Mouse (Mus musculus) heart, postnatal 36 days (tissue): ENCODE results near the gene Sirt6. TPM values are rescaled to one million over a fixed set of nuclear protein-coding genes. Genes with fewer than 3 reads are reported as not detected.

ENCODE experiments used
- DNase-seq, 2 experiments: peaks; one replicate each; pipeline ENCODE4 v3.0.0; 2021 to 2022
- intact Hi-C: fragments of 180-260 bp; cut with DNase I; formaldehyde crosslinking; loops from one replicate; pipeline ENCODE4 v1.15.1; 2025
- total RNA-seq, 2 experiments: library from RNA; stranded (reverse); gene quantifications; 2 replicates each; pipeline ENCODE4 v1.2.3; 2021

Gene Sirt6
- total RNA-seq, 2 experiments from 2014 or later: 6.5 to 7.2 TPM

- DNase-seq: peak; percentile 34 to 55
- intact Hi-C loops: no loop called here
Observed at GRCm38 (mm10) chr10:81597137-81597950, 30.3 kb downstream of the Sirt6 start.

GRCm38 (mm10) chr10:81596611-81597010, 31.0 kb downstream of the Sirt6 start:
- intact Hi-C loops: no loop called here

GRCm38 (mm10) chr10:81595599-81595998, 32.0 kb downstream of the Sirt6 start:
- no peak for DNase-seq
- intact Hi-C loops: no loop called here

More at GRCm38 (mm10) chr10:81596611-81597010, 31.0 kb downstream of the Sirt6 start:
- DNase-seq: peak; percentile 44 to 62

GRCm38 (mm10) chr10:81593935-81594334, 33.7 kb downstream of the Sirt6 start:
- no peak for DNase-seq
- intact Hi-C loops: no loop called here

GRCm38 (mm10) chr10:81593223-81593622, 34.4 kb downstream of the Sirt6 start:
- intact Hi-C loops: no loop called here

GRCm38 (mm10) chr10:81592631-81593030, 35.0 kb downstream of the Sirt6 start:
- intact Hi-C loops: no loop called here
- DNase-seq: no peak

More at GRCm38 (mm10) chr10:81593223-81593622, 34.4 kb downstream of the Sirt6 start:
- no peak for DNase-seq

GRCm38 (mm10) chr10:81591846-81592245, 35.8 kb downstream of the Sirt6 start:
- intact Hi-C loops: no loop called here
- no peak for DNase-seq

- intact Hi-C loops: no loop called here
- no peak for DNase-seq
Observed at GRCm38 (mm10) chr10:81588739-81589138, 38.9 kb downstream of the Sirt6 start.

GRCm38 (mm10) chr10:81583347-81583746, 44.2 kb downstream of the Sirt6 start:
- no peak for DNase-seq
- intact Hi-C loops: no loop called here

- DNase-seq: no peak
- intact Hi-C loops: no loop called here
Observed at GRCm38 (mm10) chr10:81580441-81581070, 47.0 kb downstream of the Sirt6 start.

GRCm38 (mm10) chr10:81579967-81580366, 47.6 kb downstream of the Sirt6 start:
- DNase-seq: no peak
- intact Hi-C loops: no loop called here

GRCm38 (mm10) chr10:81575695-81576094, 51.9 kb downstream of the Sirt6 start:
- intact Hi-C loops: no loop called here
- no peak for DNase-seq

GRCm38 (mm10) chr10:81575208-81575631, 52.4 kb downstream of the Sirt6 start:
- peak; percentile 66 to 71 for DNase-seq
- intact Hi-C loops: no loop called here

- intact Hi-C loops: no loop called here
- DNase-seq: no peak
Observed at GRCm38 (mm10) chr10:81574081-81575056, 53.2 kb downstream of the Sirt6 start, which contains the start of gene Tle2. Tle2 (plus strand) TSS chr10:81574561.

- peak; percentile 57 to 73 for DNase-seq
- intact Hi-C loops: no loop called here
Observed at GRCm38 (mm10) chr10:81572975-81573374, 54.6 kb downstream of the Sirt6 start.

- no peak for DNase-seq
- intact Hi-C loops: no loop called here
Observed at GRCm38 (mm10) chr10:81572133-81572671, 55.4 kb downstream of the Sirt6 start.
